In genomic region chr14:58075433-58076029, GRCm38 (mm10) we compare ENCODE assay signal across 8 mouse cellular contexts. TPM values are rescaled to one million over a fixed set of nuclear protein-coding genes. Genes with fewer than 3 reads are reported as not detected.
DNase-seq lines count a peak whose midpoint lies in the region; ATAC-seq and TF ChIP-seq lines count a peak whose summit lies in the region.

No protein-coding gene starts in this region.

- 0 out of 2 replicates have a peak, but pooled peaks have one; percentile 11 for ATAC-seq in heart, embryonic 11.5 days (replicated peaks; ENCODE audit: insufficient number of reproducible peaks, low FRiP score, low TSS enrichment)
- 0 out of 2 replicates have a peak, but pooled peaks have one; percentile 1 for ATAC-seq in kidney, embryonic 15.5 days (replicated peaks; ENCODE audit: low FRiP score)

- peaks cover 36% of the 10 kb centered on the region for H3K4me1 ChIP-seq in testis, adult 2 months (ENCODE audit: control insufficient read depth, insufficient read depth, low read length)
- peaks cover 4% of the 10 kb centered on the region; the same call in 1 of the 2 replicates for H3K4me1 ChIP-seq in heart, embryonic 11.5 days (ENCODE audit: control insufficient read depth, insufficient read depth, low read length)
- H3K4me1 ChIP-seq in kidney, embryonic 15.5 days: peaks cover 54% of the 10 kb centered on the region

- H3K9ac ChIP-seq in heart, embryonic 11.5 days (ENCODE audit: low read depth, low read length): peak overlapping the region; percentile 68
- peak overlapping the region; percentile 49 for H3K9ac ChIP-seq in kidney, embryonic 15.5 days

- no peak overlapping the region for H3K27ac ChIP-seq in testis, adult 2 months (ENCODE audit: control insufficient read depth, insufficient read depth, low read depth, low read length)
- H3K27ac ChIP-seq in heart, embryonic 11.5 days (ENCODE audit: low read depth, low read length): peak overlapping the region; percentile 70
- H3K27ac ChIP-seq in kidney, embryonic 15.5 days: peak overlapping the region; percentile 70

- H3K4me2 ChIP-seq in heart, embryonic 11.5 days: peak overlapping the region; percentile 88
- peak overlapping the region; percentile 97 for H3K4me2 ChIP-seq in kidney, embryonic 15.5 days

- H3K27me3 ChIP-seq in testis, adult 2 months (ENCODE audit: control insufficient read depth, insufficient read depth, low read length): peaks cover 3% of the 10 kb centered on the region
- H3K27me3 ChIP-seq in heart, embryonic 11.5 days (ENCODE audit: control insufficient read depth, insufficient read depth, low read length): peaks cover 43% of the 10 kb centered on the region
- H3K27me3 ChIP-seq in kidney, embryonic 15.5 days: peaks cover 80% of the 10 kb centered on the region
- H3K27me3 ChIP-seq in splenic B cell, adult 2 months (ENCODE audit: control insufficient read depth, insufficient read depth, low read length, poor library complexity, severe bottlenecking): peaks cover 2% of the 10 kb centered on the region; the same call in 1 of the 2 replicates

- peak overlapping the region; percentile 49 for H3K4me3 ChIP-seq in testis, adult 2 months (ENCODE audit: control insufficient read depth, low read depth, low read length)
- peak overlapping the region; percentile 61 for H3K4me3 ChIP-seq in heart, embryonic 11.5 days (ENCODE audit: low read depth, low read length)
- H3K4me3 ChIP-seq in kidney, embryonic 15.5 days (replicated peaks): peak overlapping the region; percentile 57

- no peaks in the 10 kb centered on the region for H3K9me3 ChIP-seq in heart, embryonic 11.5 days (replicated peaks; ENCODE audit: control insufficient read depth, low read length)
- H3K9me3 ChIP-seq in kidney, embryonic 15.5 days (replicated peaks): no peaks in the 10 kb centered on the region

- H3K36me3 ChIP-seq in testis, adult 2 months (ENCODE audit: control insufficient read depth, insufficient read depth, low read length): no peaks in the 10 kb centered on the region
- no peaks in the 10 kb centered on the region for H3K36me3 ChIP-seq in heart, embryonic 11.5 days (ENCODE audit: control insufficient read depth, insufficient read depth, low read length)
- H3K36me3 ChIP-seq in kidney, embryonic 15.5 days: no peaks in the 10 kb centered on the region
- H3K36me3 ChIP-seq in splenic B cell, adult 2 months (ENCODE audit: control insufficient read depth, insufficient read depth, low read length, poor library complexity, severe bottlenecking): no peaks in the 10 kb centered on the region

- WGBS in heart, embryonic 11.5 days (ENCODE audit: insufficient replicate concordance): under 1% methylated on average over 31 of the region's 31 CpGs
- under 1% methylated on average over 31 of the region's 31 CpGs for WGBS in kidney, embryonic 15.5 days

- no peak for TF ChIP-seq POLR2A in testis, adult 2 months (IDR thresholded peaks at IDR 0.05; ENCODE audit: control insufficient read depth, low read depth, low read length)

- TF ChIP-seq CTCF in testis, adult 2 months (IDR thresholded peaks at IDR 0.05; ENCODE audit: control insufficient read depth, insufficient read depth, insufficient replicate concordance, low read depth, low read length): no peak

- DNase-seq in testis, postnatal 10 days (ENCODE audit: low spot score): no peak
- peak; percentile 77 to 78 for DNase-seq in cerebellum, postnatal 14 days
- DNase-seq in lung, postnatal 4 days: peak; percentile 27 to 42
- peak; percentile 8 for DNase-seq in splenic B cell, adult 2 months (ENCODE audit: low read depth, low spot score)
- no peak for DNase-seq in spleen, postnatal 4 days (ENCODE audit: low spot score in 2 of 2)

RNA-seq across cellular contexts. Expression of gene Fgf9, which starts 5.2 kb away (rescaled TPM):
- polyA plus RNA-seq in testis, adult 2 months (2012; rRNA removed): 0.02 and 0.11 TPM in 2 replicates
- 8.9 and 9.1 TPM in 2 replicates for polyA plus RNA-seq in heart, embryonic 11.5 days (2014; fragmentation: Nextera tagmentation; extraction: Ambion mirVana)
- 6.7 and 7.9 TPM in 2 replicates for polyA plus RNA-seq in kidney, embryonic 15.5 days (2015; fragmentation: Nextera tagmentation; extraction: Ambion mirVana)

Comparison
In these comparisons a context has a peak if more than half of its experiments do, and no peak if none do; other contexts are left out.
1. DNase-seq: peak in cerebellum, postnatal 14 days (2 of 2), lung, postnatal 4 days (2 of 2) and splenic B cell, adult 2 months (single experiment); none in testis, postnatal 10 days (single experiment) and spleen, postnatal 4 days (0 of 2).
2. Peak in every context shown above with its lines, with median percentiles within 50 percentile points of each other: H3K4me3 ChIP-seq.